Mouse (Mus musculus) heart, embryonic 14.5 days (tissue): ENCODE results near the gene Etl4. TPM values are rescaled to one million over a fixed set of nuclear protein-coding genes. Genes with fewer than 3 reads are reported as not detected.

Experiments
- ATAC-seq: fragments of 200-750 bp; cut with Nextera tagmentation; 2 replicates; pipeline ENCODE4 v1.8.0; 2017; ENCODE audit warnings: low read depth, moderate TSS enrichment; ENCODE audit not compliant: insufficient number of reproducible peaks, insufficient read depth, low FRiP score
- H3K27ac ChIP-seq, 2 experiments: fragments of 200-500 bp in 1 of 2; fragments of 300-500 bp in 1 of 2; sonication (generic) in 1 of 2; replicated peaks in 1 of 2; 2 replicates each; pipeline ENCODE4 v1.5.1; 2012 to 2014; ENCODE audit warnings: low read depth in 2 of 2, low read length in 2 of 2, control low read depth in 1 of 2, mild to moderate bottlenecking in 1 of 2, mixed read lengths in 1 of 2; ENCODE audit not compliant: control insufficient read depth in 1 of 2, insufficient read depth in 1 of 2
- H3K27me3 ChIP-seq: fragments of 300-500 bp; sonication (generic); 2 replicates; pipeline ENCODE4 v1.6.1; 2014; ENCODE audit warnings: mild to moderate bottlenecking, low read length, control low read depth; ENCODE audit not compliant: control insufficient read depth, insufficient read depth
- H3K36me3 ChIP-seq: fragments of 300-500 bp; sonication (generic); 2 replicates; pipeline ENCODE4 v1.6.1; 2014; ENCODE audit warnings: mild to moderate bottlenecking, control low read depth, low read length, mixed read lengths; ENCODE audit not compliant: control insufficient read depth, insufficient read depth
- H3K4me1 ChIP-seq, 2 experiments: fragments of 200-500 bp in 1 of 2; fragments of 300-500 bp in 1 of 2; sonication (generic) in 1 of 2; 2 replicates each; pipeline ENCODE4 v1.6.1; 2012 to 2014; ENCODE audit warnings: low read length in 2 of 2, control low read depth in 1 of 2, mixed read lengths in 1 of 2; ENCODE audit not compliant: control insufficient read depth in 2 of 2, insufficient read depth in 2 of 2
- H3K4me2 ChIP-seq: fragments of 300-500 bp; sonication (generic); 2 replicates; pipeline ENCODE4 v1.6.1; 2014; ENCODE audit warnings: mild to moderate bottlenecking, low read length
- H3K4me3 ChIP-seq, 2 experiments: fragments of 200-500 bp in 1 of 2; fragments of 300-500 bp in 1 of 2; sonication (generic) in 1 of 2; 2 replicates each; pipeline ENCODE4 v1.5.1; 2012 to 2014; ENCODE audit warnings: low read length in 2 of 2, mild to moderate bottlenecking in 2 of 2, control low read depth in 1 of 2, low read depth in 1 of 2, moderate library complexity in 1 of 2; ENCODE audit not compliant: control insufficient read depth in 1 of 2, insufficient read depth in 1 of 2
- H3K9ac ChIP-seq: fragments of 300-500 bp; sonication (generic); 2 replicates; pipeline ENCODE4 v1.6.1; 2014; ENCODE audit warnings: mild to moderate bottlenecking, low read length
- H3K9me3 ChIP-seq: fragments of 300-500 bp; sonication (generic); 2 replicates; pipeline ENCODE4 v1.6.1; 2016; ENCODE audit warnings: low read length, control low read depth; ENCODE audit not compliant: control insufficient read depth
- WGBS: fragments of 180-500 bp; shearing (Covaris S2); extraction: QIAGEN DNeasy Blood & Tissue Kit; methylation state at CpG from one replicate; pipeline ENCODE4 v1.1.7; 2014; 5-methylcytosine and 5-hydroxymethylcytosine counted together
- polyA plus RNA-seq: library from polyadenylated mRNA; unstranded; fragments of >200 nt; fragmentation: Nextera tagmentation; extraction: Ambion mirVana; gene quantifications from 2 replicates; pipeline ENCODE4 v1.2.1, GENCODE M21; 2014

Gene Etl4
- polyA plus RNA-seq, 1 experiment from 2014 or later: 11.3 TPM

- Histone ChIP-seq H3K36me3 (no peaks in the 10 kb centered on the region), H3K9me3 (no peaks in the 10 kb centered on the region), H3K4me1 (peaks cover 3% of the 10 kb centered on the region in 2 experiments; a peak in 2 of 4 replicates), H3K4me2 (no peak overlapping the region), H3K4me3 (no peak overlapping the region), H3K27me3 (no peaks in the 10 kb centered on the region), H3K27ac (no peak overlapping the region), H3K9ac (no peak overlapping the region)
- WGBS: 88% methylated on average over 3 of the region's 3 CpGs
- ATAC-seq: no peak
Measured at GRCm38 (mm10) chr2:20638604-20639003, 729.0 kb downstream of the Etl4 start.

GRCm38 (mm10) chr2:20639721-20640120 is 730.1 kb downstream of the Etl4 start:
- peaks cover 3% of the 10 kb centered on the region in 2 experiments; a peak in 2 of 4 replicates for H3K4me1 ChIP-seq
- H3K27ac ChIP-seq: no peak overlapping the region
- no peak for ATAC-seq
- no peak overlapping the region for H3K9ac ChIP-seq
- no peaks in the 10 kb centered on the region for H3K27me3 ChIP-seq
- no peaks in the 10 kb centered on the region for H3K9me3 ChIP-seq
- H3K36me3 ChIP-seq: no peaks in the 10 kb centered on the region
- H3K4me3 ChIP-seq: no peak overlapping the region
- no peak overlapping the region for H3K4me2 ChIP-seq
- WGBS: 76% methylated on average over 2 of the region's 2 CpGs

- Histone ChIP-seq H3K4me2 (no peak overlapping the region), H3K9me3 (no peaks in the 10 kb centered on the region), H3K4me1 (peaks cover 3% of the 10 kb centered on the region in 2 experiments; a peak in 2 of 4 replicates), H3K36me3 (no peaks in the 10 kb centered on the region), H3K4me3 (no peak overlapping the region), H3K27ac (no peak overlapping the region), H3K27me3 (no peaks in the 10 kb centered on the region), H3K9ac (no peak overlapping the region)
- WGBS: 44% methylated on average over 9 of the region's 9 CpGs
- ATAC-seq: no peak
Measured at GRCm38 (mm10) chr2:20642818-20643217, 733.2 kb downstream of the Etl4 start.

- no peak overlapping the region for H3K4me3 ChIP-seq
- H3K4me1 ChIP-seq: peaks cover 4 to 19% of the 10 kb centered on the region in 2 experiments
Measured at GRCm38 (mm10) chr2:20649817-20650216, 740.2 kb downstream of the Etl4 start.

GRCm38 (mm10) chr2:20653116-20653515 is 743.5 kb downstream of the Etl4 start:
- H3K36me3 ChIP-seq: no peaks in the 10 kb centered on the region
- no peak overlapping the region for H3K4me2 ChIP-seq
- H3K27ac ChIP-seq: no peak overlapping the region
- ATAC-seq: no peak
- H3K4me3 ChIP-seq: no peak overlapping the region
- peaks cover 4 to 19% of the 10 kb centered on the region in 2 experiments for H3K4me1 ChIP-seq
- H3K9ac ChIP-seq: no peak overlapping the region
- H3K9me3 ChIP-seq: no peaks in the 10 kb centered on the region
- no peaks in the 10 kb centered on the region for H3K27me3 ChIP-seq

More at GRCm38 (mm10) chr2:20649817-20650216, 740.2 kb downstream of the Etl4 start:
- H3K9me3 ChIP-seq: no peaks in the 10 kb centered on the region
- no peak overlapping the region for H3K9ac ChIP-seq
- WGBS: 9% methylated on average over 4 of the region's 4 CpGs
- no peak overlapping the region for H3K4me2 ChIP-seq
- no peak; the same call in 1 of the 2 replicates for ATAC-seq
- no peaks in the 10 kb centered on the region for H3K36me3 ChIP-seq
- H3K27ac ChIP-seq: 0 out of 4 replicates have a peak overlapping the region, but pooled peaks of 1 of the 2 experiments have one; percentile 38
- H3K27me3 ChIP-seq: no peaks in the 10 kb centered on the region

GRCm38 (mm10) chr2:20654058-20654457 is 744.5 kb downstream of the Etl4 start:
- 78% methylated on average over 8 of the region's 8 CpGs for WGBS
- Histone ChIP-seq H3K27ac (no peak overlapping the region), H3K4me3 (no peak overlapping the region), H3K36me3 (no peaks in the 10 kb centered on the region), H3K27me3 (no peaks in the 10 kb centered on the region), H3K4me1 (peaks cover 4 to 18% of the 10 kb centered on the region in 2 experiments), H3K9ac (no peak overlapping the region), H3K4me2 (no peak overlapping the region), H3K9me3 (no peaks in the 10 kb centered on the region)
- ATAC-seq: no peak

DNA sequence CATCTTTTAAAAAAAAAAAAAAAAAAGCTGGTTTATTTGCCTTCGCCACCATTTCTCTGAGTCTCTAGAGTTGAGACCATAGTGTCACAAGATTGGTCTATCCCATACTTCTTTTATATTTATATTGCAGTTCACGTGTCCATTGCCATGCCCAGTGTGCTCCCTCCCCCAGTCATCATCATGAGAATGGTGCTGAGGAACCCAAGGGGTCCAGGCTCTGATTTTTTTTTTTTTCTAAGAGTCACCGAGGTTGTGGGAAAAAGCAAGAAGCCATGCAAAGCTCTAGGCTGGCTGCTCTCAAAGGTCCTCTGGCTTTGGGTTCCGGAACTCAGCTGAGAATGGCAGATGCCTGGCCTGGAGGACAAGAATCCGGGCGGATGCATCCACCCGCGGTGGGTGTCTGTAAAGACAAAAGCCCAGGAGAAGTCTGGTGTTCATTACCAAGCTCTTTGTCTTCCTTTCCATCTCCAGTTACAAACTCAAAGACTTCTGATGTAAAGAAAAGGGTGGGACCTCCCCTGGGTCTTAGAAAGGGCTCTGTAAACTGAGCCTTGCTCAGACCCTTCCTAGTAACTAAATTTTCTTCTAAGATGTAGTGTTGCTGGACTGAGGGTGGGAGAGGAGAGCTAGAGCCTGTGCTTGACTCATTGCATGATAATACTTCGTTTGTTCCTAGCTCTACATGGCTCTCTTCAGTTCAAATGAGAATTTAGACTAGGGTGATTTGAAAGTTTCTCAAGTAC is 745.2 kb downstream of the Etl4 start:
- no peak for ATAC-seq
- no peak overlapping the region for H3K4me2 ChIP-seq
- H3K4me3 ChIP-seq: no peak overlapping the region
- H3K27ac ChIP-seq: no peak overlapping the region
- 59% methylated on average over 9 of the region's 9 CpGs for WGBS
- H3K9ac ChIP-seq: no peak overlapping the region
- H3K9me3 ChIP-seq: no peaks in the 10 kb centered on the region
- H3K27me3 ChIP-seq: no peaks in the 10 kb centered on the region
- H3K4me1 ChIP-seq: peaks cover 2 to 11% of the 10 kb centered on the region in 2 experiments; a peak in 2 of 4 replicates
- no peaks in the 10 kb centered on the region for H3K36me3 ChIP-seq

DNA sequence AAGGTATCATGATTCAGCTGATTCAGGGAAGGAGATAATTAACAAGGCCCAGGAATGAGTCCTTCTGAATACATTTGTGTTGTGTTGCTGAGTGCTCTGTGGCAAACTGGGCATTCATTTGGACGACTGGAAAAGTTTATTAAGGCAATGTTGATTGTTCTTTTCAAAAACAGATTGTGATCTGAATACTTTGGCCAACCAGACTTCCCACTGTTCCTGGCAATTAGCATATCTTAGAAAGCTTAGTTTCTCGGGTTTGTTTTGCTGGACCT is 745.7 kb downstream of the Etl4 start:
- no peaks in the 10 kb centered on the region for H3K9me3 ChIP-seq

More for the DNA sequence above, 745.7 kb downstream of the Etl4 start:
- Histone ChIP-seq H3K4me2 (no peak overlapping the region), H3K36me3 (no peaks in the 10 kb centered on the region), H3K4me1 (peaks cover 2 to 6% of the 10 kb centered on the region in 2 experiments; a peak in 1 of 4 replicates), H3K27ac (no peak overlapping the region), H3K27me3 (no peaks in the 10 kb centered on the region), H3K9ac (no peak overlapping the region), H3K4me3 (no peak overlapping the region)
- WGBS: 47% methylated on average over 2 of the region's 2 CpGs
- ATAC-seq: no peak
